Mouse (Mus musculus): ENCODE results near the gene Gse1. TPM values are rescaled to one million over a fixed set of nuclear protein-coding genes. Genes with fewer than 3 reads are reported as not detected.

Gse1 gene
- total RNA-seq, 4 experiments from 2014 or later: 114 to 136 (median 127) TPM

- no peak for DNase-seq (ENCODE audit: low spot score in 2 of 2)
Measured at GRCm38 (mm10) chr8:120475462-120476201, 247.4 kb downstream of the Gse1 start.

- DNase-seq (ENCODE audit: low spot score in 2 of 2): no peak
Measured at GRCm38 (mm10) chr8:120476711-120477575, 248.7 kb downstream of the Gse1 start.

- DNase-seq (ENCODE audit: low spot score in 2 of 2): no peak
Measured at GRCm38 (mm10) chr8:120478754-120479153, 250.5 kb downstream of the Gse1 start.

- no peak for DNase-seq (ENCODE audit: low spot score in 2 of 2)
Measured at GRCm38 (mm10) chr8:120479691-120480090, 251.4 kb downstream of the Gse1 start.

DNA sequence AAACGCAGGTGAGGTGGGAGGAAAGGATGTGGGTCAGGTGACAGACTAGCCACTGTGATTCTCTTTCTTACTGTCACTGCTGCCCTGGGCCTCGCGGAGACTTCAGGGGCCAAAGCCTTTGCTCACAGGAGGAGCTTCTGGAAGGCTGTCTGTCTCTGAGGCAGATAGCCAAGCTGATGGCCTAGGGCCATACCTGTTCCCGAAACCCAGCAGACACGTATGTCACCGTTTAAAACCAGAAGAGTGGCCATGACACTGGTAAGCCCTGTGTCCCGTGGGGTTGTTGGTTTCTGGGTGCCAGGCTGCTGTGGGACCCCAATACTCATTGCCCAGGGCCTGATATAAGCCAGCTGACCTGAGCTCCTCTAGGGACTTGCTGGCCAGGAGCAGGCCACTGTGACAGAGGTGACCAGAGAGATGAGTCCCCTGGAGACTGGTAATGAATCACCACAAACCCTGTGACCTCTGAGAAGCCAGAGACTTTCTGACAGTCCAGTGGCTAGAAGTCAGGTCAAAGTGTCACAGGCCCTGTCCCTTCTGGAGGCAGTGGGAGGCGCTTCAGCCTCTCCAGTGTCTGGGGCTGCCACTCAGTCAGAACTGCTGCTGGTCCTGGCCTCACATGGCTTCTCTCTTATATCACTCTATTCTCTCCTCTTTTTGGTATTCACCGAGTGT is 253.9 kb downstream of the Gse1 start:
- DNase-seq (ENCODE audit: low spot score in 2 of 2): no peak

DNA sequence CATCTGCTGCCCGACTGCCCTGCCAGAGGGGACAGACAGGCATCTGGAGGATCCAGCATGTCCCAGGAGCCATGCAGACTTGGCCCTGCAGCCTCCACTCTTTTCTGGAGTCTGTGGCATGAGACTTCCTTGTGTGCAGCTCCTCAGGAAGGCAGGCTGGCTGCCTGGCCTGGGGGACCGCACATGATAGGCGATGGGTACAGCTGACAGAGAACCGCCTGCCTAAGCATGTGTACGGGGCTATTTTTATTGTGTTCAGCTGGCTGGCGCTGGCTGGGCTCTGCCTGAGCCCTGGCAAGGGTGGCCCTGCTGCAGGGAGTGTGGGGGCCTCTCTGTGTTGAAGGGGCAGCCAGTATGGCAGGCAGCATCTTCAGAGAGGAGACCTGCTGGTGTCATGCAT is 256.2 kb downstream of the Gse1 start:
- no peak for DNase-seq (ENCODE audit: low spot score in 2 of 2)

- no peak for DNase-seq (ENCODE audit: low spot score in 2 of 2)
Measured at GRCm38 (mm10) chr8:120485116-120485515, 256.9 kb downstream of the Gse1 start.

DNA sequence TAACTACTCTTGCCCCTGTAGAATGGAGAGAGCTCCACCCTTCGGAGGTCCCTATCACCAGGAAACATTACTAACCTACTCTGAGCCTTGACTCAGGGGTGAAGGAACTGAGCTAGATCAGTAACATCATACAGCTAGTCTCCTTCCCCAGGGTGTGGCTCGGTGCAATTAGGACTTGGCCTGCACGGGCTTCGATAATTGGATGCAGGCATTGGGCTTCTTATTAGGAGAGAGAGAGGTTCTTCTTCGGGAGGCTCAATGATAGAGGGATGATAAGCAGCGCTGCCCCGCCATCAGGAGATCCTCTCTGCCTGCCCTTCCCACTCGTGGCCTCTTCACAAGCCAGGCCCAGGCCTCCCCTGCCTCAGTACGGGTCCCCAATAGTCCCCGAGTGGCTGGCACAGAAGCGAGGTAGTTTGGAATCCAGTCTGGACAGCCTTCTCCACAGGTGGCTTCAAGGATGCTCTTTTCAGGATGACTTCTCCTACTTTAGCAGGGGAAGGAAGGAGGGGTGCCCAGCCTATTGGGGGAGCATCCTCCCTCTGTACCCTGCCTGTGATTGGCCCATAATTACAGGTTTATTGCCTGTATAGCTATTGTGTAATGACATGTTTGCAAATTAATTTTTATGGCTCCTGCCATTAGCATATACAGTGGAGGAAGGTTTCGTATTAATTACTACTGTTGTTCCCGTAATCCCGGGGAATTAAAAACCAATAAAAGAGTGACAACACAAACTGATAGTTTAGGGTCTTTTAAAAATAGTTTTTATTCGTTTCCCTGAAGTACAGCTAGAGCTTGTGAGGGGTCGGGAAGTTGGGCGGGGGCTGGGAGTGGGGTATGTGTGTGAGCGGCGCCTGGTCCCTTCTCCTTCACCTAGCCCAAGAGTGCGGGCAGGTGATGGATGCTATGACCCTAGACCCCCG is 257.6 kb downstream of the Gse1 start:
- DNase-seq (ENCODE audit: low spot score in 2 of 2): no peak

- peak; percentile 63 to 68 for DNase-seq (ENCODE audit: low spot score in 2 of 2)
Measured at GRCm38 (mm10) chr8:120486477-120487376, 258.5 kb downstream of the Gse1 start.

- DNase-seq (ENCODE audit: low spot score in 2 of 2): no peak
Measured at GRCm38 (mm10) chr8:120487377-120487728, 259.1 kb downstream of the Gse1 start.

GRCm38 (mm10) chr8:120487729-120488510 is 259.7 kb downstream of the Gse1 start:
- peak; percentile 61 to 71 for DNase-seq (ENCODE audit: low spot score in 2 of 2)

DNA sequence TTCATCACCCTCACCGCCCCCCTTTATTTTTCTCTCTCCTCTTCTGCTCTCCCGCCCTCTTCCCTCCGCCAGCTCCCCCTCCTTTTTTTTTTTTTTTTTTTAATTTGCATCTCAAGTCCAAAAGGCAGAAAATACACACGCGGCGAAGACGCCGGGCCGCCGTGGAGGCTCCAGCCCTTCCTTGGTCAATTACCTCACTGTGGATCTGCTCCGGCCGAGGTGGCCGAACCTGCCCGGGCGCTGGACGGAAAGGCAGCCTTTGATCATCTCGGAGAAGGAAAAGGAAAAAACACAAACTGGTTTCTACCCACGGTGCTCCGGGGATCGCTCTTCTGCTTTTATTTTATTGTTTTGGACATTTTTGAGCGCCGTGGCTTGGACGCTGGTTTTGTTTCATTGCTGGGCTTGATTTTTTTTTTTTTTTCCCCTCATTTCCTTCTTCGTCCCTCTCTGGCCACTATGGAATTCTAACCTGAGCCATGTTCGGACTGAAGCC is 260.4 kb downstream of the Gse1 start:
- no peak for DNase-seq (ENCODE audit: low spot score in 2 of 2)

DNA sequence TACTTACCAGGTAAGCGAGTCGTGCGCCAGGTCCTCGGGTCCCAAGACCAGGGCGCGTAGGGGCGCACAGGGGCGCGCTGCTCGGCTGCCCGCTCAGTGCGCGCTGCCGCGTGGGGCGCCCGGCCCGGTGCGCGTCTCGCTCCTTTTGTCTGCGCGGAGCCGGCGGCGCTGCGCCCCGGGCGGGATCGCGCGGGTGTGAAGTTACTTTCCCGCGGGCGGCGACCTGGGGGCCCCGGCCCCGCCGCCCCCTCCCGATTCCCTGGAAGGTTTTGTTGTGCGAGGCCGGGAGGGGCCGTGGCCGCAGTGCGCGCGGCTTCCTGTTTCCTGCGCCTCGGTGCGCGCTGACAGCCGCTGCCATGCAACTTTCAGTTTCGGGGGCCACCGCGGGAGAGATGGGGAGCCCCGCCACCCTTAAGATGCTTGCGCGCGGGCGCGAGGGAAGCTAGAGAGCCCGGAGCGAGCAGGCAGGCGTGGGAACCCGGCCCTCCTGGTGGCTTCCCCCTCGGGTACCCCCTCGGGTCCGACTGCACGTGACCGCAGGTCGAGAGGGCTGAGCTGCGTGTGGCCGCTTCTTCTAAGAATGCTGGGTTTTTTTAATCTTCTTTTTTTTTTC is 261.0 kb downstream of the Gse1 start:
- DNase-seq (ENCODE audit: low spot score in 2 of 2): no peak

DNA sequence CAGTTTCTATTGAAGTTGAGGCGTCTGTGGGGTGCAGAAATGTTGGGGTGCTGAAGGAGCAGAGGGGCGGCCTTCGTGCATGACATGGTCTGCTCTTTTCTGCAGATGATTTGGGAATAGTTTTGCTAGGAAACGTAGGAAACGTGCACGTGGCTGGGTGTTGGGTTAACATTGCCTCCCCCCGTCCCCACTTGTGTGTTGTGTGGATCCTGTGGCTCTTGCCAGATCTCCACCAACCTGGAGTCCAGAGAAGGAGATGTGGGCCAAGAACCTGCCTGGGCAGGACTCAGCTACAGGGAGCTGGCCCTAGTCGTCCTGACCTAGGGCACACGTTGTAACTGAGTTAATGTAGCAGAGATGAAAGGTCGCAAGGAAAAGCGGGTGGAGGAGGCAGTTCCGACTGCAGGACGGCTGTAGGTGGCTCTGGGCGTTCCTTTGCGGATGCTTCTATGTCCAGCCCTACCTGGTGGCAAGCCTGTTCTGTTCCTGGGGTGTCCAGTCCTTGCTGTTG is 261.6 kb downstream of the Gse1 start:
- no peak for DNase-seq (ENCODE audit: low spot score in 2 of 2)

GRCm38 (mm10) chr8:120490354-120491141 is 262.3 kb downstream of the Gse1 start:
- DNase-seq (ENCODE audit: low spot score in 2 of 2): no peak

GRCm38 (mm10) chr8:120491166-120491793 is 263.0 kb downstream of the Gse1 start:
- DNase-seq (ENCODE audit: low spot score in 2 of 2): no peak
